Mouse (Mus musculus) gastrocnemius, adult 2 months (tissue): ENCODE results near the gene Perp. TPM values are rescaled to one million over a fixed set of nuclear protein-coding genes. Genes with fewer than 3 reads are reported as not detected.

Experiments
- DNase-seq: peaks from one replicate; pipeline ENCODE4 v3.0.0; 2022
- H3K27ac ChIP-seq: fragments of 200-600 bp; 2 replicates; pipeline ENCODE4 v1.8.1; 2022; ENCODE audit warnings: mild to moderate bottlenecking
- H3K4me3 ChIP-seq: fragments of 200-600 bp; 2 replicates; pipeline ENCODE4 v1.8.1; 2022; ENCODE audit warnings: mild to moderate bottlenecking, moderate library complexity
- CTCF ChIP-seq: fragments of 200-600 bp; IDR thresholded peaks from 2 replicates; pipeline ENCODE4 v1.8.1; 2022; ENCODE audit warnings: antibody characterized with exemption, mild to moderate bottlenecking, moderate library complexity
- intact Hi-C: fragments of 180-260 bp; cut with DNase I; formaldehyde crosslinking; loops from one replicate; pipeline ENCODE4 v1.15.1; 2025
- total RNA-seq, 2 experiments: library from RNA; stranded (reverse); gene quantifications; 2 replicates each; pipeline ENCODE4 v1.2.3; 2021

Perp gene
- total RNA-seq, 2 experiments from 2014 or later: 1.4 to 2.9 TPM

DNA sequence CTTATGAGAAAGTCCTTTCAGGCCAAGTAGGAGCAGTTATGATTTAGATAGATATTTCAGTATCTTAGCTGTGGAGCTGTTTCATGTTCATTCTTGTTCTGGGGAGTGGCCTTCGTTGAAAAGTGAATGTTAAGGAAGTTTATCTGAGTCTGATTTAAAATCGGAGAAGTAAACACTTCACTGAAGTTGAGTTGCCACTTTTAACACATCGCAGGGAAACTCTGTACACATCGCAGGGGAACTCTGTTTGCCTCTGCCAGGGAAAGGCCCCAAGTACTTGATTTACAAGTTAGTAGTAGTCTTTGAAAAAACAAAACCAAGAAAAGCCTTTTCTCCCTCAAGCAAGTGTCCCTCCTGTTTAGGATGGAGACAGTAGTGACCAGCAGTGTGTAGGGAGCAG, 891 bp downstream of the Perp start:
- intact Hi-C loops: loop anchor here (10.0 kb wide), 1 partner anchor 281 kb away; no protein-coding TSS in a partner anchor
- Histone ChIP-seq H3K4me3 (peak overlapping the region; percentile 71), H3K27ac (no peak overlapping the region)
- DNase-seq: no peak
- no peak for TF ChIP-seq CTCF

- intact Hi-C loops: loop anchor here (10.0 kb wide), 1 partner anchor 282 kb away; no protein-coding TSS in a partner anchor
- DNase-seq: no peak
- no peak for TF ChIP-seq CTCF
- H3K4me3 ChIP-seq: no peak overlapping the region
- H3K27ac ChIP-seq: no peak overlapping the region
These were observed 1.8 kb downstream of the Perp start for GRCm38 (mm10) chr10:18846474-18847264.

- no peak for DNase-seq
- TF ChIP-seq CTCF: no peak
- intact Hi-C loops: no loop called here
- no peak overlapping the region for H3K4me3 ChIP-seq
- H3K27ac ChIP-seq: no peak overlapping the region
These were observed 5.4 kb downstream of the Perp start for GRCm38 (mm10) chr10:18850177-18850576.

- no peak for TF ChIP-seq CTCF
- intact Hi-C loops: no loop called here
- DNase-seq: no peak
- H3K27ac ChIP-seq: no peak overlapping the region
- H3K4me3 ChIP-seq: no peak overlapping the region
These were observed 8.6 kb downstream of the Perp start for GRCm38 (mm10) chr10:18853417-18853816.

DNA sequence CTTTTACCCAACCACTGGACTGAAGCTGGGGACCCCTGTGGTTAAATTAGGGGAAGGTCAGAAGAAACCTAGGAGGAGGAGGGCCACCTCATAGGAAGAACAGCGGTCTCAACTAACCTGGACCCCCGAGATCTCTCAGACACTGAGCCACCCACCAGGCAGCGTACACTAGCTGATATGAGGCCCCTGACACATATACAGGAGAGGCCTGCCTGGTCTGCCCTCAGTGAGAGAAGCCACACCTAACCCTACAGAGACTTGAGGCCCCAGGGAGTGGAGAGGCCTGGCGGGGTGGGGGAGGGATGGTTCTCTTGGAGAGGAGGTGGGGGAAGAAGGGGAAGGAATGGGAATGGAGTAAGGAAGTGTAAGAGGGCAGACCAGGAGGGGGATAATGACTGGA, 12.4 kb downstream of the Perp start:
- intact Hi-C loops: no loop called here
- TF ChIP-seq CTCF: no peak
- DNase-seq: no peak
- Histone ChIP-seq H3K27ac (no peak overlapping the region), H3K4me3 (no peak overlapping the region)

DNA sequence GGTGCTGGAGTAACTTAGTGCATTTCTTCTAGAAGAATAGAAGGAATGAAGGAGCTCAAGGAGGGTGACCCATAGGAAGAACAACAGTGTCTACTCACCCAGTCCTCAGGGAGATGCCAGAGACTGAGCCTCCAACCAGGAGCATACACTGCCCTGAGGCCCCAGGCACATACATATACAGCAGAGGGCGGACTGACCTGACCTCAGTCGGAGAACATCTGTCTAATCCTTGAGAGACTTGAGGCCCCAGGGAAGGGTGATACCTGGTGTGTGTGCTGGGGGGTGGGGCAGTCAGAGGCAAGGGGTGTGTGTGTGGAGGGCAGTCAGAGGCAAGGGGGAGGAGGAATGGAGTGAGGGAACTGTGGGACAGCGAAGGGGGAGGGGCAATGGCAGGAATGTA, 14.8 kb downstream of the Perp start:
- intact Hi-C loops: no loop called here
- DNase-seq: no peak
- Histone ChIP-seq H3K27ac (no peak overlapping the region), H3K4me3 (no peak overlapping the region)
- no peak for TF ChIP-seq CTCF

DNA sequence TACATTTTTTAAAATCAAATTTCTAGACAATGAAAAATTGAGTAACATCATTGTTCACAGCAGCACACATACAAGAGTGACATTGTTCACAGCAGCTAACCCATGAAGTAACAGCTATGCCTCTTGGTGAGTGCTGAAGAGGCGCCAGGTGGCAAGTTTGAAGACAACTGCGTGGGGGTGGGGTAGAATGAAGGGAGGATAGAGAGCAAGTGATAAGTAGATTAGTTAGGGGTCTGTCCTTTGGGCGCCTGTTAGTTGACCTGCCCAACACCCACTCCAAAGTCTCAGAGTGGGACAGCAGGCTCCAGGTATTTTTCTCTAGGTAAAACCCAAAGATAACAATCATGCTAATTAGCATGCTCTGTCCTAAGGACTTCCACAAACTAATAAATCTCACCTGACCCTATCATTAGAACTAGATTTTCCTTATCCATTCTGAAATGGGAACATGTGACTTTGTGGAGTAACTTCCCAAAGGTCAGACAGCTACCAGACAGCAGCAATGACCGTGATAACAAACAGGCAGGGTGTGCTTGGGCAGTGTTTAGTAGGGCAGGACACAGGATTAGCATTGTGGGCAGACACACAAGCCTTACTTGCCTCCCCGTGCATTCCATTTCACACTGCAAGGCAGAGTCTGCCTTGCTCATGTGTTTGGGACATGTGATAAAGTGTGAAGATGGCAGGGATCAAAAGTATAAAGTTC, 15.5 kb downstream of the Perp start:
- intact Hi-C loops: no loop called here
- Histone ChIP-seq H3K27ac (no peak overlapping the region), H3K4me3 (no peak overlapping the region)
- no peak for DNase-seq
- no peak for TF ChIP-seq CTCF

DNA sequence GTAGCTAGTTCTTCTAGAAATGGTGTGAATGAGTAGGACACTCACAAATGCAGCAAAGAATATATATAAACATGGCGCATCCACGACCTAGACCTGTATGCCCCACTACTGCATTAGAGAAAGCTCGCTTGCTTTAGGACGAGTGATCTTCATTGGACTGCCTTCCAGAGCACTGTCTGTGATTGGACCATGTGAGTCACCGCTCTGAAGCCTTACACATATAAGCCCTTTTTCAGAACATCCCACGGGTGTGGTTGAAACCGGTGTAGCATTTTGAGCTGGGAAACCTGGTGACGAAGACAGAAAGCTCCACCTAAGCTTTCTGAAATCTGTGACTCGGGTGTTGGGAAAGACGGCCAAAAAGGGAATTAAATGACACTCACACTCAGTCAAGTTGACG, 16.0 kb downstream of the Perp start:
- intact Hi-C loops: no loop called here

GRCm38 (mm10) chr10:18861418-18861817, 16.6 kb downstream of the Perp start:
- Histone ChIP-seq H3K27ac (no peak overlapping the region), H3K4me3 (no peak overlapping the region)
- DNase-seq: no peak
- intact Hi-C loops: no loop called here
- TF ChIP-seq CTCF: no peak

More for the DNA sequence above, 16.0 kb downstream of the Perp start:
- H3K27ac ChIP-seq: no peak overlapping the region
- no peak overlapping the region for H3K4me3 ChIP-seq
- no peak for TF ChIP-seq CTCF
- DNase-seq: no peak

DNA sequence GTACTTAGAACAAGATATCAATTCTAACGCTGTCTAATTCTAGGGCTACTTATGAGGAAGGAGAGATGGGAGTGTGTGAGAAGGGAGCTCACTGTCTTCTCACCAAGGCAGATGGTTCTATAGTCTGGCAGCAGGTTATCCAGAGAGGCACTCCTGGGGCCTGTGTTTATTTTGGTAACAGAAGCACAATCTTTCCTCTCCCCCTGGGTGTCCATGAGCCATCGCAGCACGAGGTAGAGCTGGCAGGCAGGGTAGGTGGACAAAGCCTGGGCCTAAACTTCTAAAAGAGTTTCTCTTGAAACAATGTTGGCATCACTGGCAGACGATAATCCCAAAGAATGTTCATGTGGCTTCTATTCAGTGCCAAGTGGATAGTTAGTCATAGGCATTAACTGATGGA, 18.5 kb downstream of the Perp start:
- DNase-seq: no peak
- TF ChIP-seq CTCF: no peak
- no peak overlapping the region for H3K27ac ChIP-seq
- intact Hi-C loops: no loop called here
- no peak overlapping the region for H3K4me3 ChIP-seq

DNA sequence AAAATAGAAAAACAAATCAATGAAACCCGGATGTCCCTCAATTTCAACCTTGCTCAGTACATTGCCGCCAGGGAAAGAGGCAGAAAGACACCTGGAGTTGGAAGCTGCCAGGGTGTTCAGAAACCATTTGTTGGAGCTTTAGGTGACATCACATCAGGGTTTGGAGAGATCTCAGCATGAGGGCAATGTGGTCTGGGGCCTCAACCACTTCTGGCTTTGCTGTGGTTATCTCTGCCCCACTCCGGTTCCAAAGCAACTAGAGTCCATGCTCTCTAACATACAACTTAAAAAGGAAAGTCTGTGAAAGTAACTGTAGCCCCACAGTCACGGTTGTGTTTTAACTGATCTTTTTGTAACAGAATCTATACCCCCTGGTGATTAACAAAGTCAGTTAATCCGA, 19.9 kb downstream of the Perp start:
- no peak for TF ChIP-seq CTCF
- DNase-seq: no peak
- H3K27ac ChIP-seq: no peak overlapping the region
- H3K4me3 ChIP-seq: no peak overlapping the region
- intact Hi-C loops: no loop called here

GRCm38 (mm10) chr10:18870990-18871389, 26.2 kb downstream of the Perp start:
- intact Hi-C loops: no loop called here
- no peak for DNase-seq
- no peak for TF ChIP-seq CTCF
- Histone ChIP-seq H3K27ac (no peak overlapping the region), H3K4me3 (no peak overlapping the region)

GRCm38 (mm10) chr10:18876211-18876610, 31.4 kb downstream of the Perp start:
- TF ChIP-seq CTCF: no peak
- no peak for DNase-seq
- no peak overlapping the region for H3K4me3 ChIP-seq
- intact Hi-C loops: no loop called here
- H3K27ac ChIP-seq: no peak overlapping the region
